Mouse (Mus musculus): ENCODE results near the gene Tpx2. TPM values are rescaled to one million over a fixed set of nuclear protein-coding genes. Genes with fewer than 3 reads are reported as not detected.
A peak's percentile ranks its signal among the peaks of the same experiment; 100 is the strongest.

Tpx2 gene
- polyA plus RNA-seq, 1 experiment from 2014 or later: 153 TPM

DNA sequence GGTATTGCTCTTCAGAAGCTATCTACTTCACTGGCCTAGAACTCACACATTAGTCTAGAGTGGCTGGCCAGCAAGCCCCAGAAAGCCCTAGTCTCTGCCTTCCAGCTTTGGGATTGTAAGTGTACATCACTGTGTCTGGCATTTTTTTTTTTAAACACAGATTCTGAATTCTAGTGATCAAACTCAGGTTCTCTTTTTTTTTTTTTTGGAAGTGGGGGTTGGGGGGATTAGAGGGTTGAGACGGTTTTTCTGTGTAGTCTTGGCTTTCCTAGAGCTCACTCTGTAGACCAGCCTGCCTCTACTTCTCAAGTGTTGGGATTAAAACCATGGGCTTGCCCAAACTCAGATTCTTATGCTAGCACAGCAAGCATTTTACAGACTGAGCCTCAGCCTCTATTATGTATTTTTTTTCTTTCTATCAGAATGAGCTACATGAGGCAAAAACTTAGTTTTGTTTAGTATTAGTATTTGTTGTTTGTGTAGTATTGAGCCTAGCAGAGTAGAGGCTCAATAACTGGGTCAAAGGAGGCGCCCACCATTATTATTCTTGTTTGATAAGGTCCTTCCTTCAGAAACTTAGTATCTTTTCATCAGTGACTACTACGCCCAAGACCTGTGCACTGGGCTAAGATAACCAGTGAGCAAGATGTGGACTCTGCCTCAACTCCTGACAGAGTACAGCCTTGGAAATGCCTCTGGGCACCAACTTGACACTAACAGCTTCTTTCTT is 23.2 kb upstream of the Tpx2 start:
- Histone ChIP-seq H3K9me3 (replicated peaks) (no peaks in the 10 kb centered on the region), H3K27ac (replicated peaks) (no peak overlapping the region), H3K4me3 (no peak overlapping the region), H3K4me1 (peaks cover 75% of the 10 kb centered on the region), H3K27me3 (ENCODE audit: low read depth, poor library complexity, severe bottlenecking) (no peaks in the 10 kb centered on the region), H3K36me3 (peaks cover 84% of the 10 kb centered on the region)
- no peak for DNase-seq (ENCODE audit: low spot score)
- 76% methylated on average over 3 of the region's 3 CpGs for WGBS

GRCm38 (mm10) chr2:152825168-152825697 is 22.5 kb upstream of the Tpx2 start:
- no peak for DNase-seq (ENCODE audit: low spot score)
- Histone ChIP-seq H3K36me3 (peaks cover 79% of the 10 kb centered on the region), H3K27me3 (ENCODE audit: low read depth, poor library complexity, severe bottlenecking) (no peaks in the 10 kb centered on the region), H3K4me3 (no peak overlapping the region), H3K27ac (replicated peaks) (no peak overlapping the region), H3K4me1 (peaks cover 75% of the 10 kb centered on the region), H3K9me3 (replicated peaks) (no peaks in the 10 kb centered on the region)
- WGBS: 78% methylated on average over 4 of the region's 4 CpGs

DNA sequence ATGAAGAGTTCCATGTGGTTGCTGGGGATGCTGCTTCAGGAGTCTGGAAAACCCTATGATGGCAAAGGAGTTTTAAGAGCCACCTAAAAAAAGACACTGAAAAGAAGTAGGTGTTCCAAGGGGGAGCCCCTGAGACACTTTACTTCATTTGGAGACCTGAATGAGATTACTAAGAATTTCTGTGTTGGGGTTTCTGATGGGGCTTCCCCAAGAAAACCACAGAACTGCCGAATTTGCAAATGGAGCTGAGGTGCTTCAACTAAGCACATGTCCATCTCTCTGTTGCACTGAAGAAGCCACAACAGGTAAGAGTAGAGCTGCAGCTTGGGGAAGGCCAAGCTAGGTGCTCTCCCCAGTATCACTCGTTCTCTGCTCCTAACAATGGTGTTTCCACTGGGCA is 22.1 kb upstream of the Tpx2 start:
- Histone ChIP-seq H3K9me3 (replicated peaks) (no peaks in the 10 kb centered on the region), H3K36me3 (peaks cover 74% of the 10 kb centered on the region), H3K27me3 (ENCODE audit: low read depth, poor library complexity, severe bottlenecking) (no peaks in the 10 kb centered on the region), H3K4me1 (peaks cover 70% of the 10 kb centered on the region), H3K4me3 (no peak overlapping the region), H3K27ac (replicated peaks) (no peak overlapping the region)
- WGBS: 85% methylated on average over 2 of the region's 2 CpGs
- no peak for DNase-seq (ENCODE audit: low spot score)

GRCm38 (mm10) chr2:152826481-152826880 is 21.3 kb upstream of the Tpx2 start:
- Histone ChIP-seq H3K4me1 (peaks cover 63% of the 10 kb centered on the region), H3K27ac (replicated peaks) (no peak overlapping the region), H3K9me3 (replicated peaks) (no peaks in the 10 kb centered on the region), H3K36me3 (peaks cover 67% of the 10 kb centered on the region), H3K4me3 (no peak overlapping the region), H3K27me3 (ENCODE audit: low read depth, poor library complexity, severe bottlenecking) (no peaks in the 10 kb centered on the region)
- 89% methylated on average over 3 of the region's 3 CpGs for WGBS
- no peak for DNase-seq (ENCODE audit: low spot score)

- no peaks in the 10 kb centered on the region for H3K9me3 ChIP-seq (replicated peaks)
- H3K4me3 ChIP-seq: peak overlapping the region; percentile 88
- DNase-seq (ENCODE audit: low spot score): no peak
- H3K27ac ChIP-seq (replicated peaks): no peak overlapping the region
- WGBS: 88% methylated on average over 8 of the region's 8 CpGs
- H3K27me3 ChIP-seq (ENCODE audit: low read depth, poor library complexity, severe bottlenecking): no peaks in the 10 kb centered on the region
- H3K36me3 ChIP-seq: peaks cover 58% of the 10 kb centered on the region
- H3K4me1 ChIP-seq: peaks cover 57% of the 10 kb centered on the region
Measured at GRCm38 (mm10) chr2:152827321-152828010, 20.3 kb upstream of the Tpx2 start.

DNA sequence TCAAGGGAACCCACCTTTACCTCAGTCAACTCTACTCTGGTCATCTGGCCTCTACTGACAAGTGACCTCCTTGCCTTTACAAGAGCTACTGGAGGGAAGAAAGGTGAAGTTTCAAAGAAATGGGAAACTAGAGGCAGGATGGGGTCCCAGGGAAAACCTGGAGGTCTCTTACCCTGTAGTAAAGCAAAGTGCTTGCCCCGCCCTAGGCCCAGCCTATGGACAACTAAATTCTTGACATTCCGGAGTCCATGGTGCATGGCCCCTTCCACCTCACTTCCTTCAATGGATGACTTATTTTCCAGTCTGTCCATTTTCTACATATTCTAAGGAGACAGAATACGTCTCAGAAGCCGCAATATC is 19.8 kb upstream of the Tpx2 start:
- Histone ChIP-seq H3K27ac (replicated peaks) (peak overlapping the region; percentile 74; the same call in 1 of the 2 replicates), H3K36me3 (peaks cover 54% of the 10 kb centered on the region), H3K4me3 (peak overlapping the region; percentile 88), H3K27me3 (ENCODE audit: low read depth, poor library complexity, severe bottlenecking) (no peaks in the 10 kb centered on the region), H3K9me3 (replicated peaks) (no peaks in the 10 kb centered on the region), H3K4me1 (peaks cover 55% of the 10 kb centered on the region)
- WGBS: 71% methylated on average over 4 of the region's 4 CpGs
- DNase-seq (ENCODE audit: low spot score): no peak

DNA sequence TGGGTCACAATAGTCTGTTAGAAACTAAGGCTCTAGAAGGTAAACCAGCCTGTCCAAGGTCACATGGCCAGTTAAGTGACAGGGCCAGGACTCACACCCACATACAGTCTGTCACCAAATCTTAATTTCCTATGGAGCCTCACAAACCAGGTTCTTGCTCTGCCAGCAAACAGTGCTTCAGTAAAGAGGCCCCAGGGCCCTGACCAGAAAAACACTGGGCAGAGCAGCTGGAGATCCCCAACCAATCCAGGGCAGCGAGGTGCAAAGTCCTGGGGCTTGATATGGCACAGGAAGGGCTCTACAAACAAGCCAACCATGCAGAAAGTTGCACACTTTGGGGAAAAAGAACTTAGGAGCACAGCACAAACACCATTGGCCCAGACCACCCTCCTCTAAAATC is 19.2 kb upstream of the Tpx2 start:
- 83% methylated on average over 1 of the region's 1 CpGs for WGBS
- peak overlapping the region; percentile 88 for H3K4me3 ChIP-seq
- H3K27me3 ChIP-seq (ENCODE audit: low read depth, poor library complexity, severe bottlenecking): no peaks in the 10 kb centered on the region
- peaks cover 54% of the 10 kb centered on the region for H3K36me3 ChIP-seq
- no peaks in the 10 kb centered on the region for H3K9me3 ChIP-seq (replicated peaks)
- H3K4me1 ChIP-seq: peaks cover 55% of the 10 kb centered on the region
- DNase-seq (ENCODE audit: low spot score): no peak
- H3K27ac ChIP-seq (replicated peaks): peak overlapping the region; percentile 74

DNA sequence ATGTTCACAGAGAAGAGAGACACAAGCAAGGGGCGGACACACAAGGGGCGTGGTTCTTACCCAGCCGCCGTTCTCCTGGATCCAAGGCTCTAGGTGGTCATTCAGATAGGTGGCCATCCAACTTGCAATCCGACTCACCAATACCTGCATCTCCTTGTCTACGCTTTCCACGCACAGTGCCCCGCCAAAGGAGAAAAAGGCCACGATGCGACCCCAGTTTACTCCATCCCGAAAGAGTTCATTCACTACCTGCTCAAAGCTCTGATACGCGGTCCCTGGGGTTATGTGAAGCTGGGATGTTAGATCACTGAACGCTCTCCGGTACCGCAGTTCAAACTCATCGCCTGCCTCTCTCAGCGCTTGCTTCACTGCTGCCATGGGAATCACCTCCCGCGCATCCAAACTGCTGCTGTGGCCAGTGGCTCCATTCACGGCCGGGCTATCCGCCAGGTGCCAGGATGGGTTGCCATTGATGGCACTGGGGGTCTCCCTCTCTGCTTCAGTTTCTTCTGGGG is 18.3 kb upstream of the Tpx2 start:
- DNase-seq (ENCODE audit: low spot score): no peak
- 86% methylated on average over 23 of the region's 23 CpGs for WGBS
- peak overlapping the region; percentile 100 for H3K27ac ChIP-seq (replicated peaks)

GRCm38 (mm10) chr2:152830021-152830921 is 17.5 kb upstream of the Tpx2 start:
- DNase-seq (ENCODE audit: low spot score): peak; percentile 83
- peak overlapping the region; percentile 88 for H3K4me3 ChIP-seq
- WGBS: 4% methylated on average over 31 of the region's 31 CpGs
- H3K36me3 ChIP-seq: peaks cover 43% of the 10 kb centered on the region
- H3K27me3 ChIP-seq (ENCODE audit: low read depth, poor library complexity, severe bottlenecking): no peaks in the 10 kb centered on the region
- H3K9me3 ChIP-seq (replicated peaks): no peaks in the 10 kb centered on the region
- H3K4me1 ChIP-seq: peaks cover 49% of the 10 kb centered on the region
- H3K27ac ChIP-seq (replicated peaks): peak overlapping the region; percentile 100

More for the DNA sequence above, 18.3 kb upstream of the Tpx2 start:
- Histone ChIP-seq H3K9me3 (replicated peaks) (no peaks in the 10 kb centered on the region), H3K4me3 (peak overlapping the region; percentile 88), H3K27me3 (ENCODE audit: low read depth, poor library complexity, severe bottlenecking) (no peaks in the 10 kb centered on the region), H3K4me1 (peaks cover 51% of the 10 kb centered on the region), H3K36me3 (peaks cover 49% of the 10 kb centered on the region)

DNA sequence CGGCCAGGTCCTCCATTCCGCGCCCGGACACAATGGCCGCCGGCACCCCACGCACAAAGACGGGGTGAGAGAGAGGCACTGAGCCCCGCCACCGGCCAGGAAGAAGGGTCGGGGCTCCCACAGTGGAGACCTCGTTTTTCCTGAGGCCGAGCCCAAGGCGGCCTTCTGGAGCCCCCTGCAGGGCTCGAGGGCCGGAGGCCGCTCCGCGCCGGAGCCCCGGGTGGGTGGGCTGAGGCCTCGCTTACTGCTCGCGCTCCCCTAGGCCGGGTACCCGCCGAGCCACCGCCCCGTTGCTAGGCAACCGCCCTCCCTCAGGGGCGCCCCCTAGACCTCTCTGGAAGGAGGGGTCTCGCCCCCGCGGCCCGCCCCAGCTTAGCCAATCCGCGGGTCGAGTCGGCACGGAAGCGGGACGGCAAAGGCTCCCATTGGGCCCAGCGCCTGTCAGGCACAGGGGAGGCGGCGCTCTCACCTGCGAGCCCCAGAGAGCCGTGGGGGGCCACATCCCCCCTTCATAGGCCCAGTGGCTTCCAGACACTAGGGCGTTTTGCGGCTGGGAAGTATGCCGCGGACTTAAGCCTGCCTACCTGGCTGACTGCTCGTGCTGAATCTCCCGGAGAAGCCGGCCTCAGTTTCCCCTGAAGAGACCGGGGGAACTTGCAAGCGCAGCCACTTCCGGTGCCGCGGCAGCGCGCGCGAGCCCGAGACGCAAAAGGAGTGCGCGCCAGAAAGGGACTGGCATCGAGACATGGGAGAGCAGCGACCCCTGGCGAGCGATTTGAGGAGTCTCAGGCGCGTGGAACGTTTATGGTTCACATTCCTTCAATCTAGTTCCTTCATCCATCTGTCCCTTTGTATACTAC is 16.5 kb upstream of the Tpx2 start, which contains the start of gene Bcl2l1:
TSS of gene Bcl2l1 (minus strand) at position 710 of the 860 bp plus-strand sequence.
- Histone ChIP-seq H3K9me3 (replicated peaks) (no peaks in the 10 kb centered on the region), H3K27me3 (ENCODE audit: low read depth, poor library complexity, severe bottlenecking) (no peaks in the 10 kb centered on the region), H3K36me3 (peaks cover 34% of the 10 kb centered on the region), H3K4me3 (peak within 1 kb of the TSS; percentile 88), H3K27ac (replicated peaks) (peak within 1 kb of the TSS; percentile 100), H3K4me1 (peaks cover 40% of the 10 kb centered on the region)
- under 1% methylated on average over 74 of the region's 74 CpGs for WGBS
- peak; percentile 99 for DNase-seq (ENCODE audit: low spot score)

GRCm38 (mm10) chr2:152839256-152839655 is 8.5 kb upstream of the Tpx2 start:
- Histone ChIP-seq H3K27ac (replicated peaks) (no peak overlapping the region), H3K4me3 (no peak overlapping the region), H3K36me3 (no peaks in the 10 kb centered on the region), H3K4me1 (no peaks in the 10 kb centered on the region), H3K9me3 (replicated peaks) (no peaks in the 10 kb centered on the region), H3K27me3 (ENCODE audit: low read depth, poor library complexity, severe bottlenecking) (no peaks in the 10 kb centered on the region)
- no peak for DNase-seq (ENCODE audit: low spot score)
- WGBS: 73% methylated on average over 2 of the region's 2 CpGs

Measured in midbrain, embryonic 10.5 days (tissue).